Mouse (Mus musculus): ENCODE data around the gene Tenm4. TPM values are rescaled to one million over a fixed set of nuclear protein-coding genes. Genes with fewer than 3 reads are reported as not detected.

Tenm4 gene
- total RNA-seq, 4 experiments from 2014 or later, result 0.77 to 2.5 (median 2.0) TPM

- no peak for DNase-seq (ENCODE audit: low spot score in 2 of 2)
These were observed 631.2 kb downstream of the Tenm4 start for GRCm38 (mm10) chr7:96802216-96802615.

- no peak for DNase-seq (ENCODE audit: low spot score in 2 of 2)
These were observed 635.5 kb downstream of the Tenm4 start for GRCm38 (mm10) chr7:96806561-96806960.

GRCm38 (mm10) chr7:96807281-96808058 is 636.4 kb downstream of the Tenm4 start:
- no peak for DNase-seq (ENCODE audit: low spot score in 2 of 2)

- DNase-seq (ENCODE audit: low spot score in 2 of 2), result no peak
These were observed 637.1 kb downstream of the Tenm4 start for GRCm38 (mm10) chr7:96808059-96808646.

- no peak for DNase-seq (ENCODE audit: low spot score in 2 of 2)
These were observed 640.6 kb downstream of the Tenm4 start for GRCm38 (mm10) chr7:96811691-96812090.

- DNase-seq (ENCODE audit: low spot score in 2 of 2), result no peak
These were observed 642.0 kb downstream of the Tenm4 start for GRCm38 (mm10) chr7:96813036-96813435.

GRCm38 (mm10) chr7:96813497-96814400 is 642.7 kb downstream of the Tenm4 start:
- DNase-seq (ENCODE audit: low spot score in 2 of 2), result peak; percentile 12 to 22

- DNase-seq (ENCODE audit: low spot score in 2 of 2), result no peak
These were observed 643.5 kb downstream of the Tenm4 start for GRCm38 (mm10) chr7:96814581-96814980.

- DNase-seq (ENCODE audit: low spot score in 2 of 2), result no peak
These were observed 646.1 kb downstream of the Tenm4 start for GRCm38 (mm10) chr7:96817030-96817674.

GRCm38 (mm10) chr7:96818236-96818916 is 647.3 kb downstream of the Tenm4 start:
- no peak for DNase-seq (ENCODE audit: low spot score in 2 of 2)

- DNase-seq (ENCODE audit: low spot score in 2 of 2), result no peak
These were observed 648.5 kb downstream of the Tenm4 start for GRCm38 (mm10) chr7:96819538-96819937.

- DNase-seq (ENCODE audit: low spot score in 2 of 2), result no peak
These were observed 649.3 kb downstream of the Tenm4 start for GRCm38 (mm10) chr7:96820343-96820742.

- DNase-seq (ENCODE audit: low spot score in 2 of 2), result no peak
These were observed 655.1 kb downstream of the Tenm4 start for GRCm38 (mm10) chr7:96826101-96826500.

GRCm38 (mm10) chr7:96826672-96827071 is 655.6 kb downstream of the Tenm4 start:
- no peak for DNase-seq (ENCODE audit: low spot score in 2 of 2)

GRCm38 (mm10) chr7:96832551-96832950 is 661.5 kb downstream of the Tenm4 start:
- DNase-seq (ENCODE audit: low spot score in 2 of 2), result peak in 1 of 2 experiments; percentile 29

GRCm38 (mm10) chr7:96833012-96833411 is 662.0 kb downstream of the Tenm4 start:
- no peak for DNase-seq (ENCODE audit: low spot score in 2 of 2)

GRCm38 (mm10) chr7:96834681-96835289 is 663.7 kb downstream of the Tenm4 start:
- DNase-seq (ENCODE audit: low spot score in 2 of 2), result peak; percentile 5 to 41

- no peak for DNase-seq (ENCODE audit: low spot score in 2 of 2)
These were observed 664.3 kb downstream of the Tenm4 start for GRCm38 (mm10) chr7:96835313-96835712.

GRCm38 (mm10) chr7:96838271-96838841 is 667.3 kb downstream of the Tenm4 start:
- no peak for DNase-seq (ENCODE audit: low spot score in 2 of 2)

GRCm38 (mm10) chr7:96838926-96839325 is 667.9 kb downstream of the Tenm4 start:
- DNase-seq (ENCODE audit: low spot score in 2 of 2), result no peak

Data from gastrocnemius, adult 8-10 months (tissue).